Mouse (Mus musculus): ENCODE measurements around the gene Magix.
A peak's percentile ranks its signal among the peaks of the same experiment; 100 is the strongest.

Magix gene

GRCm38 (mm10) chrX:7658031-7658784 is 22.8 kb downstream of the Magix start:
- no peak for TF ChIP-seq GATA4 (IDR thresholded peaks at IDR 0.05; ENCODE audit: insufficient replicate concordance, low read length)

GRCm38 (mm10) chrX:7657221-7657639 is 23.8 kb downstream of the Magix start, which contains the start of gene Prickle3:
Gene Prickle3, plus strand, starts transcription at chrX:7657260.
- no peak for TF ChIP-seq GATA4 (IDR thresholded peaks at IDR 0.05; ENCODE audit: insufficient replicate concordance, low read length)

GRCm38 (mm10) chrX:7648671-7649304 is 32.3 kb downstream of the Magix start:
- peak; percentile 36; the same call in 1 of the 2 replicates for TF ChIP-seq GATA4 (IDR thresholded peaks at IDR 0.05; ENCODE audit: insufficient replicate concordance, low read length)

GRCm38 (mm10) chrX:7645349-7645748 is 35.7 kb downstream of the Magix start:
- no peak for TF ChIP-seq GATA4 (IDR thresholded peaks at IDR 0.05; ENCODE audit: insufficient replicate concordance, low read length)

GRCm38 (mm10) chrX:7640785-7641184 is 40.3 kb downstream of the Magix start:
- TF ChIP-seq GATA4 (IDR thresholded peaks at IDR 0.05; ENCODE audit: insufficient replicate concordance, low read length) = no peak

GRCm38 (mm10) chrX:7639536-7640325 is 41.3 kb downstream of the Magix start:
- TF ChIP-seq GATA4 (IDR thresholded peaks at IDR 0.05; ENCODE audit: insufficient replicate concordance, low read length) = no peak

- TF ChIP-seq GATA4 (IDR thresholded peaks at IDR 0.05; ENCODE audit: insufficient replicate concordance, low read length) = no peak
Measured at GRCm38 (mm10) chrX:7638401-7639091, 42.5 kb downstream of the Magix start, which contains the start of gene Syp. Gene Syp, plus strand, starts transcription at chrX:7638471.

GRCm38 (mm10) chrX:7635101-7635500 is 46.0 kb downstream of the Magix start:
- TF ChIP-seq GATA4 (IDR thresholded peaks at IDR 0.05; ENCODE audit: insufficient replicate concordance, low read length) = no peak

- TF ChIP-seq GATA4 (IDR thresholded peaks at IDR 0.05; ENCODE audit: insufficient replicate concordance, low read length) = no peak
Measured at GRCm38 (mm10) chrX:7632560-7632959, 48.5 kb downstream of the Magix start.

Measured in liver, adult (tissue).